Mouse (Mus musculus) NIH3T3 (cell line): ENCODE results near the gene Gm3636.
A peak's percentile ranks its signal among the peaks of the same experiment; 100 is the strongest.
"Not testable (repeated sequence)": the region's sequence is repeated elsewhere in the genome, so short reads cannot be mapped to it uniquely, and the experiment has no call there.

Source experiments
- DNase-seq: peaks from one replicate; pipeline ENCODE4 v3.0.0-alpha.2; 2012; ENCODE audit warnings: low read depth

Gm3636 gene

GRCm38 (mm10) chr14:6742232-6742631, at the start of gene Gm3636:
TSS of gene Gm3636 (minus strand) at chr14:6742332.
- not testable (repeated sequence) for DNase-seq

- DNase-seq: not testable (repeated sequence)
Observed at GRCm38 (mm10) chr14:6774311-6774710, 32.2 kb upstream of the Gm3636 start, which contains the start of gene Gm8362. TSS of gene Gm8362 (minus strand) at chr14:6774411.

GRCm38 (mm10) chr14:6757231-6757536, 15.1 kb upstream of the Gm3636 start:
- DNase-seq: not testable (repeated sequence)

GRCm38 (mm10) chr14:6756384-6757230, 14.5 kb upstream of the Gm3636 start:
- peak; percentile 8 for DNase-seq

- DNase-seq: not testable (repeated sequence)
Observed at GRCm38 (mm10) chr14:6720151-6720550, 22.0 kb downstream of the Gm3636 start, which contains the start of gene Gm8050. TSS of gene Gm8050 (minus strand) at chr14:6720251.
